21 mouse cellular contexts compared by ENCODE assay signal in the genomic region with DNA sequence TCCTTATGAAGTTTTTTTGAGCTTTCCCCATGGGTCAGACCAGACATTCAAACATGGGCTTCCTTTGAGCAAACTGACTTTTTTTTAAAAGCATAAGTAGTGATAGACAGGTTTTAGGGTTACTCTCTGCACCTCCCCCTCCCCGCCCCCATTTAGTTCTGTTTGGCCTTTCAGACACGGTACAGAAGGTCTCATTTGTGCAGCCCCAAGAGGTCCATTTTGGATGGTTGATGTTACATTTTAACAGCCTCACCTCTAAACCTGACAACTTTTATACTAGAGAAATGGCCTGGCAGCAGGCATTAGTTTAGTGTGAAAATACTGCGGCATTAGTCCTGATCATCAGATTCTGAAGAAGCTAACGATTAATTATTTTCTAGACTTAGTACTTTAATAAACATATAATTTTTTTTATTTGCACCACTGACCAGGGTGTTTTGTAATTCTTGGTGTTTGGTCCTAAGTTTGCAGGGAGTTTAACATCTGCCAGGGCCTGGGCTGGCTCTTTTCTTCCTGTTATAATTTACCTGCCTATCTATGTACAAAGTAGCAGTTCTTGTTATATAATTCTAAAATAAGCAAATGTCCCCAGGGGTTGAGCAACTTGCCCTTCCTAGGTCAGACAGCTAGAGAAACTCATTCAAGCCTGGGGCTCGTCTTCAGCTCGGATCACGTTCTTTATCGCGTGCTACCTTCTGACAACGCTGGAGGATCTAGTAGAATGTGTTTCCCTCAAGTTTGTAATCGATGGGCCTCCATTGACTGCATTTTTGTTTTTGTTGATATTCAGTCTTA. TPM values are rescaled to one million over a fixed set of nuclear protein-coding genes. Genes with fewer than 3 reads are reported as not detected.
DNase-seq lines count a peak whose midpoint lies in the region; ATAC-seq and TF ChIP-seq lines count a peak whose summit lies in the region.
"Had no signal": no experiment of that assay in that cellular context is flagged by ENCODE, and none has a peak within 500 bp of the region (broad histone marks: within the 10 kb centered on the region; RNA-seq: fewer than 3 reads in every experiment).

No protein-coding gene starts in this region.

- H3K9ac ChIP-seq in kidney, embryonic 14.5 days (ENCODE audit: low read depth, low read length) = no peak overlapping the region
- no peak overlapping the region for H3K9ac ChIP-seq in liver, embryonic 15.5 days
- no peak overlapping the region for H3K9ac ChIP-seq in liver, embryonic 12.5 days
- H3K9ac ChIP-seq in forebrain, embryonic 15.5 days (replicated peaks) = no peak overlapping the region
- H3K9ac ChIP-seq: embryonic facial prominence, embryonic 12.5 days; hindbrain, embryonic 13.5 days had no signal

- WGBS in kidney, adult 2 months = 62% methylated on average over 11 of the region's 11 CpGs
- WGBS in kidney, embryonic 14.5 days = 56% methylated on average over 11 of the region's 11 CpGs
- 70% methylated on average over 11 of the region's 11 CpGs for WGBS in liver, embryonic 15.5 days (ENCODE audit: insufficient replicate concordance)
- WGBS in liver, embryonic 12.5 days (ENCODE audit: insufficient replicate concordance) = 81% methylated on average over 11 of the region's 11 CpGs
- 86% methylated on average over 11 of the region's 11 CpGs for WGBS in forebrain, embryonic 15.5 days

- no peaks in the 10 kb centered on the region for H3K9me3 ChIP-seq in kidney, embryonic 14.5 days (ENCODE audit: control insufficient read depth, low read length)
- H3K9me3 ChIP-seq in liver, embryonic 15.5 days (replicated peaks) = no peaks in the 10 kb centered on the region
- no peaks in the 10 kb centered on the region for H3K9me3 ChIP-seq in liver, embryonic 12.5 days (replicated peaks)
- H3K9me3 ChIP-seq in forebrain, embryonic 15.5 days = no peaks in the 10 kb centered on the region
- H3K9me3 ChIP-seq: embryonic facial prominence, embryonic 12.5 days; G1E; heart, embryonic 10.5 days; hindbrain, embryonic 13.5 days had no signal

- H3K4me3 ChIP-seq in kidney, adult 2 months (ENCODE audit: insufficient read depth, low read depth, low read length) = no peak overlapping the region
- no peak overlapping the region for H3K4me3 ChIP-seq in kidney, embryonic 14.5 days (ENCODE audit: low read length)
- no peak overlapping the region for H3K4me3 ChIP-seq in liver, embryonic 15.5 days (replicated peaks)
- H3K4me3 ChIP-seq in liver, embryonic 12.5 days = no peak overlapping the region
- H3K4me3 ChIP-seq in forebrain, embryonic 15.5 days = no peak overlapping the region
- H3K4me3 ChIP-seq: embryonic facial prominence, embryonic 12.5 days; heart, embryonic 10.5 days; hindbrain, embryonic 13.5 days had no signal

- TF ChIP-seq POLR2A in kidney, adult 2 months (IDR thresholded peaks at IDR 0.05; ENCODE audit: low read depth, low read length) = no peak

- no peak for ATAC-seq in kidney, embryonic 14.5 days (ENCODE audit: low FRiP score, low TSS enrichment)
- peak; percentile 40; the same call in 1 of the 2 replicates for ATAC-seq in liver, embryonic 15.5 days (ENCODE audit: insufficient read depth)
- ATAC-seq in liver, embryonic 12.5 days = no peak
- no peak for ATAC-seq in forebrain, embryonic 15.5 days (replicated peaks)
- ATAC-seq: CD4-positive, CD25-positive, alpha-beta regulatory T cell, adult 4 months; forebrain, embryonic 16.5 days had no signal

- H3K36me3 ChIP-seq in kidney, adult 2 months (ENCODE audit: control insufficient read depth, insufficient read depth, low read length) = no peaks in the 10 kb centered on the region
- no peaks in the 10 kb centered on the region for H3K36me3 ChIP-seq in kidney, embryonic 14.5 days (ENCODE audit: control insufficient read depth, insufficient read depth, low read length)
- H3K36me3 ChIP-seq in liver, embryonic 15.5 days (replicated peaks) = no peaks in the 10 kb centered on the region
- no peaks in the 10 kb centered on the region; the same call in 1 of the 2 replicates for H3K36me3 ChIP-seq in liver, embryonic 12.5 days
- H3K36me3 ChIP-seq in forebrain, embryonic 15.5 days = no peaks in the 10 kb centered on the region
- H3K36me3 ChIP-seq: embryonic facial prominence, embryonic 12.5 days; G1E; hindbrain, embryonic 13.5 days had no signal

- TF ChIP-seq CTCF in kidney, adult 2 months (conservative IDR thresholded peaks at IDR 0.05; ENCODE audit: insufficient read depth, insufficient read length, low read depth, low read length) = no peak

- H3K27me3 ChIP-seq in kidney, adult 2 months (replicated peaks; ENCODE audit: control insufficient read depth, insufficient read depth, low read length) = no peaks in the 10 kb centered on the region
- H3K27me3 ChIP-seq in kidney, embryonic 14.5 days (ENCODE audit: control insufficient read depth, insufficient read depth, low read length) = no peaks in the 10 kb centered on the region
- H3K27me3 ChIP-seq in liver, embryonic 15.5 days = no peaks in the 10 kb centered on the region
- H3K27me3 ChIP-seq in liver, embryonic 12.5 days (replicated peaks) = no peaks in the 10 kb centered on the region
- no peaks in the 10 kb centered on the region for H3K27me3 ChIP-seq in forebrain, embryonic 15.5 days
- H3K27me3 ChIP-seq: embryonic facial prominence, embryonic 12.5 days; hindbrain, embryonic 13.5 days had no signal

- no peak overlapping the region for H3K4me2 ChIP-seq in kidney, embryonic 14.5 days (replicated peaks; ENCODE audit: low read depth, low read length)
- no peak overlapping the region for H3K4me2 ChIP-seq in liver, embryonic 15.5 days
- no peak overlapping the region for H3K4me2 ChIP-seq in liver, embryonic 12.5 days
- no peak overlapping the region for H3K4me2 ChIP-seq in forebrain, embryonic 15.5 days (replicated peaks)
- H3K4me2 ChIP-seq: embryonic facial prominence, embryonic 12.5 days; hindbrain, embryonic 13.5 days had no signal

- H3K27ac ChIP-seq in kidney, adult 2 months (ENCODE audit: insufficient read depth, low read depth, low read length) = peak overlapping the region; percentile 98
- H3K27ac ChIP-seq in kidney, embryonic 14.5 days (ENCODE audit: low read depth, low read length) = no peak overlapping the region
- peak overlapping the region; percentile 4; the same call in 1 of the 2 replicates for H3K27ac ChIP-seq in liver, embryonic 15.5 days (replicated peaks)
- no peak overlapping the region for H3K27ac ChIP-seq in liver, embryonic 12.5 days
- no peak overlapping the region for H3K27ac ChIP-seq in forebrain, embryonic 15.5 days (replicated peaks)
- H3K27ac ChIP-seq: embryonic facial prominence, embryonic 12.5 days; heart, embryonic 10.5 days; hindbrain, embryonic 13.5 days had no signal

- H3K4me1 ChIP-seq in kidney, adult 2 months (ENCODE audit: control insufficient read depth, insufficient read depth, low read length) = peaks cover 45% of the 10 kb centered on the region; the same call in 1 of the 2 replicates
- H3K4me1 ChIP-seq in kidney, embryonic 14.5 days (ENCODE audit: control insufficient read depth, insufficient read depth, low read length) = no peaks in the 10 kb centered on the region
- H3K4me1 ChIP-seq in liver, embryonic 15.5 days (replicated peaks) = peaks cover 12% of the 10 kb centered on the region
- H3K4me1 ChIP-seq in liver, embryonic 12.5 days = peaks cover 20% of the 10 kb centered on the region
- H3K4me1 ChIP-seq in forebrain, embryonic 15.5 days = peaks cover 6% of the 10 kb centered on the region
- H3K4me1 ChIP-seq: embryonic facial prominence, embryonic 12.5 days; hindbrain, embryonic 13.5 days had no signal

- peak; percentile 7 for DNase-seq in cerebellum, adult 11-12 months
- DNase-seq in cerebellum, adult 9-11 months = no peak
- peak; percentile 90 for DNase-seq in kidney, adult 2 months
- DNase-seq in kidney, postnatal 36 days = peak; percentile 73 to 84
- DNase-seq: adrenal gland, adult 8-10 months; adrenal gland, postnatal 36 days; B cell, adult 2 months; cerebellum, adult 8-10 months; gastrocnemius, postnatal 10 days; heart, adult 18-20 months; heart, postnatal 10 days had no signal

RNA-seq across cellular contexts. Expression of a gene that starts 9.0 kb away (rescaled TPM):
- polyA plus RNA-seq in kidney, adult 2 months (2012; rRNA removed) = 135 and 164 TPM in 2 replicates
- polyA plus RNA-seq in kidney, embryonic 14.5 days (2014; fragmentation: Nextera tagmentation; extraction: Ambion mirVana) = 5.1 and 5.3 TPM in 2 replicates
- polyA plus RNA-seq in liver, embryonic 15.5 days (2015; fragmentation: Nextera tagmentation; extraction: Ambion mirVana) = 14.9 and 17.8 TPM in 2 replicates
- 11.7 and 12.0 TPM in 2 replicates for polyA plus RNA-seq in liver, embryonic 12.5 days (2016; fragmentation: Nextera tagmentation; extraction: Ambion mirVana)
- polyA plus RNA-seq in forebrain, embryonic 15.5 days (2015; fragmentation: Nextera tagmentation; extraction: Ambion mirVana) = 9.0 and 10.9 TPM in 2 replicates
- polyA plus RNA-seq: G1E had no signal

Comparison
In these comparisons a context has a peak if more than half of its experiments do, and no peak if none do; other contexts are left out.
1. H3K27ac ChIP-seq: peak in kidney, adult 2 months (single experiment) and liver, embryonic 15.5 days (single experiment); none in kidney, embryonic 14.5 days (single experiment), liver, embryonic 12.5 days (single experiment) and forebrain, embryonic 15.5 days (single experiment).